Mouse (Mus musculus) adrenal gland, adult (tissue): Measurements from ENCODE around the gene Hpd.
A peak's percentile ranks its signal among the peaks of the same experiment; 100 is the strongest.

Source experiments
- DNase-seq, 2 experiments: peaks; one replicate each; pipeline ENCODE4 v3.0.0; 2022 to 2023; ENCODE audit warnings: low spot score in 1 of 2; ENCODE audit not compliant: inconsistent age in 2 of 2

The Hpd gene

GRCm38 (mm10) chr5:123187306-123187705 lies 4.8 kb upstream of the Hpd start:
- DNase-seq, result no peak

GRCm38 (mm10) chr5:123185966-123186365 lies 3.4 kb upstream of the Hpd start:
- peak; percentile 52 to 62 for DNase-seq

DNA sequence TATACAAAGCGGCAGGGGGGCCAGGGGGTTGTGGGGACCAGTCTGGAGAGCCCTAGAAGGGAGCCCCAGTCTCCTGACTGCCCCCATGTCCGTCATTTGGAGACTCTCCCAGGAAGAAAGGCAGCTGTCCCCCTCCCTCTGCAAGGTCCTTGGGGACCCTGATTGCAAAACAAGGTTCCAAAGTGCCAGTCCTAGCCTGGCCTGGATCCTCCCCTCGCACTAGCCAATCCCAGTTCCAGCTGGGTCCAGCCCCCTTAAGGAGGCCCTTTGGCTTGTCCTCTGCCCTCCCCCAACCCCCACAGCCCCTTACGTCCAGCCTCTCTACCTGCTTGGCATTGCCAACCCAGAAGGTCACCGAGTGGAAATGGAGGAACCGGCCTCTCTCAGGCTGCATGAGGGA lies 991 bp downstream of the Hpd start:
- DNase-seq, result peak in 1 of 2 experiments; percentile 45

DNA sequence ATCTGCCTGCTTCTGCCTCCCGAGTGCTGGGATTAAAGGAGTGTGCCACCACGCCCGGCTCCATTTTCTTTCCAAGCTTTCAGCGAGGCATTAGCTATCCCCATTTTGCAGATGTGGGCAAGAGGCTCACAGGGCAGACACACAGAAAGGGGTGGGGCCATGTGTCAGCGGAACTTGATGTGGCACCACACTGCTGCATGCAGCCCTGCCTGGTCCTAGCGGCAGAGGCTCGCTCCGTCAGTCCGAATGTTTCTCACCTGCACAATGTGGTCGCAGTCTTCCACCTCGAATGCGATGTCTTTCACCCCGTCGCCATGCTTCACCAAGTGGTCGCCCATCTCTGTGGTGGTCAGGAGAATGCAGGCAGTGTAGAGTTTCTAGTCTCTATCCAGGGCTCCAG lies 2.1 kb downstream of the Hpd start:
- DNase-seq, result no peak

- no peak for DNase-seq
Measured at GRCm38 (mm10) chr5:123178792-123179191, 3.7 kb downstream of the Hpd start.

- DNase-seq, result peak; percentile 86 to 95
Measured at GRCm38 (mm10) chr5:123171646-123172350, 10.7 kb downstream of the Hpd start.

DNA sequence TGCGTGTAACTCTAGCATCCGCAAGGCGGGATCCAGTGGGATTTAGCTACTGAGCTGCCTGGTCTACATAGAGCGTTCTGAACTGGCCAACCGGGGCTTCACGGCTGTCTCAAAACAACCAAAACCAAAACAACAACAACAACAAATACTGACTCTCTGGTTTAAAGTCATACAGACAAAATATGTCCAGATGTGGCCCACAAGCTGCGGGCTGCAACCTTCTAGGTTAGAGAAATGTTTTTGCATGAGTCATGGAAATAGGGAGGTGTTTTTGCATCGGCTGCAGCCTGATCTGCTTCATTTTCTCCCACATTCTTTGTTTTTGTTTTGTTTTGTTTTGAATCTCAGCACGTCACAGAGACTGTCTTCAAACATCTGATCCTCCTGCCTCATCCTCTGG lies 12.2 kb downstream of the Hpd start:
- DNase-seq, result peak in 1 of 2 experiments; percentile 43

DNA sequence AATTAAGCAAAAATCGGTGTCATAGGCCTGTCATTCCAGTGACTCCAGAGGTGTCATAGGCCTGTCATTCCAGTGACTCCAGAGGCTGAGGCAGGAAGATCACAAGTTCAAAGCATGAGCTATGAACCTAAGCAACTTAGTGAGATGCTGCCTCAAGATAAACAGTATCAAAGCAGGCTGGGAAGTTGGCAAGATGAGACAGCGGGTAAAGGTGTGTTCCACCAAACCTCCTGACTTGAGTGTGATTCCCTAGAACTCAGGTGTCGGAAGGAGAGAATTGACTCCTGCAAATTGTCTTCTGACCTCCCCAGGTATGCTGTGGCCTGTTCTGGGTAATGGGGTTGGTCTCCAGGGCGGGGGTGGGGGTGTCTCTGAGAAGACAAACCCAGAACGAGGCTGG lies 13.2 kb downstream of the Hpd start, which contains the start of gene Psmd9:
TSS of gene Psmd9 (plus strand) at position 130 of the 400 bp plus-strand sequence.
- DNase-seq, result peak in 1 of 2 experiments; percentile 18

DNA sequence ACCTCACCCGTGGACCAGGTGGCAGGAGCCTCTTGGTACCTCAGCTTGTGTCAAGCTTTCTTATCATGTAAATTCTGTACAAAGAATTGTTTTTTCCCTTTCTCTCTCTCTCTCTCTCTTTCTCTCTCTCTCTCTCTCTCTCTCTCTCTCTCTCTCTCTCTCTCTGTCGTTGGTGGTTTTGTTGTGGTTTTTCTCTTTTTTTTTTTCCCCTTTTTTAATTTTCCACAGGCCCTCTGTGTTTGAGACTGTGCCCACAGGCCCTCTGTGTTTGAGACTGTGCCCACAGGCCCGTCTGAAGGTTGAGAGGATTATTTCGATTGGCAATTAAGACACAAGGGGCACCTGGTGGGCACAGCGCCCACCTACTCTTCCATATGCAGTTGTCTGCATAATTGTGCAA lies 14.9 kb downstream of the Hpd start:
- DNase-seq, result no peak

- DNase-seq, result peak in 1 of 2 experiments; percentile 28
Measured at GRCm38 (mm10) chr5:123166437-123166836, 16.1 kb downstream of the Hpd start.

DNA sequence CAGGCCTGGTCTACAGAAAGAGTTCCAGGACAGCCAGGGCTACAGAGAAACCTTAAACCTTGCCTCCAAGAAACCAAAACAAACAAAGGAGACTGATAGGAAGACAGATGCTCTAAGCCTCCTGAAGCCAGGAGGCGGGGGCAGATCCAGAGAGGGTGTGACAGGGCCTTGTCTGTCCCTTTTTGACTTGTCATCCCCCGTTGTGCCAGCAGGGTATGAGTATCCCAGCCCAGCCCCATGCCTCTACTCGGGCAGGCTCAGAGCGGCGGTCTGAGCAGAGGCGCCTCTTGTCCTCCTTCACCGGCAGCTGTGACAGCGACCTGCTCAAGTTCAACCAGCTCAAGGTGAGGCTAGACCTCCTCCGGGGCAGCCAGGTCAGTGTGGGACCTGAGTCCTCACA lies 19.6 kb downstream of the Hpd start:
- peak in 1 of 2 experiments; percentile 45 for DNase-seq

- peak; percentile 87 to 91 for DNase-seq
Measured at GRCm38 (mm10) chr5:123160341-123160740, 22.2 kb downstream of the Hpd start.

GRCm38 (mm10) chr5:123159866-123160265 lies 22.7 kb downstream of the Hpd start:
- no peak for DNase-seq

- peak; percentile 78 to 90 for DNase-seq
Measured at GRCm38 (mm10) chr5:123159446-123159845, 23.1 kb downstream of the Hpd start.

DNA sequence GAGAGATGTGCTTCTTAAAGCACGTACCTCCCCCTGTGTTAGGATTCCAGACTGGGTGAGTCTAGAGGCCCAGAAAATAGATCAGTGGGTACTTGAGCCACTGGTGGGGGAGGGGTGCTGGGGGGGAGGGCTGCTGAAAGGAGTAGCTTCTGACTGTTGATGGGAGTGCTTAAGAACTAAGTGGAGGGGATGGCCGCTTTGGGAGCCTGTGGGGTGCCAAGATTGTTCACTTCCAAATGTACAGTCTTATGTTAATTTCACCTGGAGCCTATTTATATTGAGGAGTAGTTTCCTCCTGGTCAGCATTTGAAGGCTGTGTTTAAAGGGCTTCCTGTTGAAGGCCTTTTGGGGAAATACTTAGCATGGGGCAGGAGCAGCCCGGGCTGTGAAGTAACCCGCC lies 24.6 kb downstream of the Hpd start:
- DNase-seq, result no peak

DNA sequence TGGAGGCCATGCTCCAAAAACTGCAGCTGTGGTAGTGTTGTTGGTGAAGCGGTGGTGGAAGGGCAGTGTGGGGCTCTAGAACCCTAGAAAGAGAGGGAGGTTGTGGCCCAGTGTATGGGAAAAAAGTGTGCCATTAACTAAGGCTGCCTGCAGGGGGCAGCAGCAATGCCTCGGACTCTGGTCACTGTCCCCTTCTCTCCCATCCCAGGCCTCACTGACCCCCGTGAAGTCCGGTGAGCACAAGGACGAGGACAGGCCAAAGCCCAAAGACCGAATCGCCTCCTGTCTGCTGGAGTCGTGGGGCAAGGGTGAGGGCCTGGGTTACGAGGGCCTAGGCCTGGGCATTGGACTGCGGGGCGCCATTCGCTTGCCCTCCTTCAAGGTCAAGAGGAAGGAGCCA lies 25.8 kb downstream of the Hpd start:
- peak in 1 of 2 experiments; percentile 53 for DNase-seq

DNA sequence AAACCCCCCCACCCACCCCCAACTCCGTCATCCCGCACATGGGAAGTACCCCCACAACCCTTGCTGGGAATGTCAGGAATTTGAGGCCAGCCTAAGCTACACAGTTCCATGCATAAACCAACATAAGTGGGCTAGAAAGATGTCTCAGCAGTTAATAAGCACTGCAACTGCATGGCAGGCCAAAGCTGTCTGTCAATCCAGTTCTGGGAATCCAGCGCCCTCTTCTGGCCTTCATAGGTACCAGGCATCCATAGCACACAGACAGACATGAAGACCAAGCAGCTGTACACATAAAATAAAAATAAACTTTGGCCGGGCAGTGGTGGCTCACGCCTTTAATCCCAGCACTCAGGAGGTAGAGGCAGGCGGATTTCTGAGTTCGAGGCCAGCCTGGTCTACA lies 27.1 kb downstream of the Hpd start:
- DNase-seq, result peak in 1 of 2 experiments; percentile 71

- no peak for DNase-seq
Measured at GRCm38 (mm10) chr5:123152901-123153300, 29.6 kb downstream of the Hpd start.

GRCm38 (mm10) chr5:123151707-123152362 lies 30.7 kb downstream of the Hpd start:
- DNase-seq, result no peak

DNA sequence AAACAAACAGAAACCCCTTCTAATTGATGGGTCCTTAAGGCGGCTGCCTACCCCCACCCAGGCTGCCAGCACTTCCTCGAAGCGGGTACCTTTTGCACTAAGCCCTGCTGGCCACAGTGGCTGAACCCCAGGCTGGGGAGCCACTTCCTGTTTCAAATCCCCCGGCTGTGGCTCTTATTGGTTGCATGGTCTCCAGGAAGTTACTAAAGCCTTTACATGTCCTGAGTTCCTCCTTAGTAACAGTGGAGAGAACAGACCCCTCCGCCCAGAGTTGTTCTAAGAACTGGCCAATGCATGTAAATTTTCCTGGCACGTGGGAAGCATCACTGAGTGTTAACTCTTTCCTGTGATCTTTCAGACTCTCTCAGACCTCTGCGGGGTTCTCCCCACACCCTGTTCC lies 31.4 kb downstream of the Hpd start:
- DNase-seq, result peak in 1 of 2 experiments; percentile 52

DNA sequence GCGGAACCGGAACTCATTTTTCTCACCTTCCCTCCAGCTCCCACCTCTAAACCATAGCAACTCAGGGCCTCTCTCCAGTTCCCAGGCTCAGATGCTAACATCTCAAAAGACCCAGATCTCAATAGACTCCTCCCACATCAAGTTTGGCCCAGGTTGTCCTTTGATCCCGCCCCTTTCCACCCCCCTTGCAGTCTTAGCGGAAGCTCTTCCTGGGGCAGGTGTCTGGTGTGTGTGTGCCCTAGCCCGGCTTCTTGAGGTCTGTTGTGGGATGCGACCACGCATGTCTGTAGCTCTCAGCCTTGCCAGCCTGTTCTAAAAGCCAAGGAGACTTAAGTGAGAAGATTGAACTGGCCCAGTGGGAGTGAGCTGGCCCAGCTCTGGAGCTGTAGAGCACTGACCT lies 31.9 kb downstream of the Hpd start:
- no peak for DNase-seq
